Mouse (Mus musculus): ENCODE results near the gene Ttbk1. TPM values are rescaled to one million over a fixed set of nuclear protein-coding genes. Genes with fewer than 3 reads are reported as not detected.

The Ttbk1 gene
- polyA plus RNA-seq, 1 experiment from 2014 or later, result 3.8 TPM

GRCm38 (mm10) chr17:46418628-46419027 lies 68.8 kb downstream of the Ttbk1 start:
- Histone ChIP-seq H3K4me2 (ENCODE audit: low read length) (no peak overlapping the region), H3K9me3 (replicated peaks; ENCODE audit: control insufficient read depth, low read length) (no peaks in the 10 kb centered on the region), H3K27me3 (replicated peaks; ENCODE audit: control insufficient read depth, insufficient read depth, low read length) (no peaks in the 10 kb centered on the region), H3K27ac (ENCODE audit: low read depth, low read length) (no peak overlapping the region), H3K9ac (ENCODE audit: low read length) (no peak overlapping the region), H3K4me1 (ENCODE audit: control insufficient read depth, insufficient read depth, low read length) (no peaks in the 10 kb centered on the region), H3K4me3 (ENCODE audit: low read depth, low read length) (no peak overlapping the region), H3K36me3 (ENCODE audit: control insufficient read depth, insufficient read depth, low read length) (peaks cover 13% of the 10 kb centered on the region)
- ATAC-seq (no peak), DNase-seq (ENCODE audit: low spot score) (no peak)
- WGBS, result 65% methylated on average over 5 of the region's 5 CpGs

GRCm38 (mm10) chr17:46408478-46408877 lies 79.0 kb downstream of the Ttbk1 start:
- 33% methylated on average over 3 of the region's 3 CpGs for WGBS
- ATAC-seq, result no peak
- H3K36me3 ChIP-seq (ENCODE audit: control insufficient read depth, insufficient read depth, low read length), result peaks cover 74% of the 10 kb centered on the region
- DNase-seq (ENCODE audit: low spot score), result peak; percentile 31
- no peak overlapping the region for H3K4me3 ChIP-seq (ENCODE audit: low read depth, low read length)
- H3K9me3 ChIP-seq (replicated peaks; ENCODE audit: control insufficient read depth, low read length), result no peaks in the 10 kb centered on the region
- no peak overlapping the region for H3K27ac ChIP-seq (ENCODE audit: low read depth, low read length)
- H3K4me1 ChIP-seq (ENCODE audit: control insufficient read depth, insufficient read depth, low read length), result no peaks in the 10 kb centered on the region
- H3K9ac ChIP-seq (ENCODE audit: low read length), result no peak overlapping the region
- no peaks in the 10 kb centered on the region for H3K27me3 ChIP-seq (replicated peaks; ENCODE audit: control insufficient read depth, insufficient read depth, low read length)
- H3K4me2 ChIP-seq (ENCODE audit: low read length), result no peak overlapping the region

DNA sequence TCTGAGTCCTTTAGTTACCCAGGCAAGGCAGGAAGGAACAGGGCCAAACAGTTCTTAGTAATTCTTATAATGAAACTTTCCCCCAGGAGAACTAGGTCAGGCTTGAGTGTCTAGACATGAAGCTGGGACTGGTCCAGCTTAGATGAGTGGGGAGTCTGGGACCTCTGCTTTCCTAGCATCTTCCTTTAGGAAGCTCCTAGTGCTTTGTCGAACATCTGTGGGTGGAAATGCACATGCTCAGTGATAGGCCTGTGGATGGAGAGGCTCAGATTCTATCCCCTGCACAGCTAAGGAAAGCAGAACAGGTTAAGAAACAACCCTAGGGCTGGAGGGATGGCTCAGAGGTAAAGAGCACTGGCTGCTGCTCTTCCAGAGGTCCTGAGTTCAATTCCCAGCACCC lies 92.8 kb downstream of the Ttbk1 start:
- no peak for DNase-seq (ENCODE audit: low spot score)
- no peak overlapping the region for H3K4me2 ChIP-seq (ENCODE audit: low read length)
- H3K27ac ChIP-seq (ENCODE audit: low read depth, low read length), result no peak overlapping the region
- no peak for ATAC-seq
- no peaks in the 10 kb centered on the region for H3K27me3 ChIP-seq (replicated peaks; ENCODE audit: control insufficient read depth, insufficient read depth, low read length)
- H3K4me1 ChIP-seq (ENCODE audit: control insufficient read depth, insufficient read depth, low read length), result no peaks in the 10 kb centered on the region
- H3K9me3 ChIP-seq (replicated peaks; ENCODE audit: control insufficient read depth, low read length), result no peaks in the 10 kb centered on the region
- H3K36me3 ChIP-seq (ENCODE audit: control insufficient read depth, insufficient read depth, low read length), result peaks cover 51% of the 10 kb centered on the region
- WGBS, result 89% methylated on average over 1 of the region's 1 CpGs
- no peak overlapping the region for H3K9ac ChIP-seq (ENCODE audit: low read length)
- no peak overlapping the region for H3K4me3 ChIP-seq (ENCODE audit: low read depth, low read length)

- Histone ChIP-seq H3K36me3 (ENCODE audit: control insufficient read depth, insufficient read depth, low read length) (peaks cover 40% of the 10 kb centered on the region), H3K9me3 (replicated peaks; ENCODE audit: control insufficient read depth, low read length) (no peaks in the 10 kb centered on the region), H3K4me1 (ENCODE audit: control insufficient read depth, insufficient read depth, low read length) (no peaks in the 10 kb centered on the region), H3K4me2 (ENCODE audit: low read length) (no peak overlapping the region), H3K27me3 (replicated peaks; ENCODE audit: control insufficient read depth, insufficient read depth, low read length) (no peaks in the 10 kb centered on the region), H3K27ac (ENCODE audit: low read depth, low read length) (no peak overlapping the region), H3K9ac (ENCODE audit: low read length) (no peak overlapping the region), H3K4me3 (ENCODE audit: low read depth, low read length) (no peak overlapping the region)
- 36% methylated on average over 2 of the region's 2 CpGs for WGBS
- ATAC-seq (no peak), DNase-seq (ENCODE audit: low spot score) (peak; percentile 66)
Observed at GRCm38 (mm10) chr17:46393012-46393411, 94.5 kb downstream of the Ttbk1 start.

Other genes with a start within 250 kb of the Ttbk1 start
- 90.2 and 106 TPM in 2 replicates for gene Polr1c, start 239.6 kb downstream of the Ttbk1 start, polyA plus RNA-seq (2014; fragmentation: Nextera tagmentation; extraction: Ambion mirVana)
- gene Yipf3, start 239.6 kb downstream of the Ttbk1 start, polyA plus RNA-seq (2014; fragmentation: Nextera tagmentation; extraction: Ambion mirVana), result 97.5 and 102 TPM in 2 replicates
- 9.8 and 10.6 TPM in 2 replicates for gene Lrrc73, start 234.1 kb downstream of the Ttbk1 start, polyA plus RNA-seq (2014; fragmentation: Nextera tagmentation; extraction: Ambion mirVana)
- 22.8 and 23.9 TPM in 2 replicates for gene Tjap1, start 204.6 kb downstream of the Ttbk1 start, polyA plus RNA-seq (2014; fragmentation: Nextera tagmentation; extraction: Ambion mirVana)
- 5.2 and 6.4 TPM in 2 replicates for gene Dlk2, start 190.3 kb downstream of the Ttbk1 start, polyA plus RNA-seq (2014; fragmentation: Nextera tagmentation; extraction: Ambion mirVana)
- 4.3 and 6.7 TPM in 2 replicates for gene Abcc10, start 159.3 kb downstream of the Ttbk1 start, polyA plus RNA-seq (2014; fragmentation: Nextera tagmentation; extraction: Ambion mirVana)
- 10.7 and 13.0 TPM in 2 replicates for gene Zfp318, start 103.9 kb downstream of the Ttbk1 start, polyA plus RNA-seq (2014; fragmentation: Nextera tagmentation; extraction: Ambion mirVana)
- 0.93 and 1.2 TPM in 2 replicates for gene Crip3, start 58.7 kb downstream of the Ttbk1 start, polyA plus RNA-seq (2014; fragmentation: Nextera tagmentation; extraction: Ambion mirVana)
- gene Slc22a7, start 49.2 kb downstream of the Ttbk1 start, polyA plus RNA-seq (2014; fragmentation: Nextera tagmentation; extraction: Ambion mirVana), result not detected in 2 replicates
- gene Dnph1, start 9.0 kb upstream of the Ttbk1 start, polyA plus RNA-seq (2014; fragmentation: Nextera tagmentation; extraction: Ambion mirVana), result 33.0 and 41.6 TPM in 2 replicates
- gene Cul9, start 58.7 kb upstream of the Ttbk1 start, polyA plus RNA-seq (2014; fragmentation: Nextera tagmentation; extraction: Ambion mirVana), result 7.6 and 10.8 TPM in 2 replicates
- gene Srf, start 68.5 kb upstream of the Ttbk1 start, polyA plus RNA-seq (2014; fragmentation: Nextera tagmentation; extraction: Ambion mirVana), result 4.6 and 4.7 TPM in 2 replicates
- gene Ptk7, start 141.8 kb upstream of the Ttbk1 start, polyA plus RNA-seq (2014; fragmentation: Nextera tagmentation; extraction: Ambion mirVana), result 15.3 and 19.0 TPM in 2 replicates
- 34.7 and 38.8 TPM in 2 replicates for gene Klc4, start 158.3 kb upstream of the Ttbk1 start, polyA plus RNA-seq (2014; fragmentation: Nextera tagmentation; extraction: Ambion mirVana)
- gene Mrpl2, start 158.6 kb upstream of the Ttbk1 start, polyA plus RNA-seq (2014; fragmentation: Nextera tagmentation; extraction: Ambion mirVana), result 83.3 and 108 TPM in 2 replicates
- 28.3 and 30.2 TPM in 2 replicates for gene Cul7, start 162.7 kb upstream of the Ttbk1 start, polyA plus RNA-seq (2014; fragmentation: Nextera tagmentation; extraction: Ambion mirVana)
- gene Rrp36, start 186.7 kb upstream of the Ttbk1 start, polyA plus RNA-seq (2014; fragmentation: Nextera tagmentation; extraction: Ambion mirVana), result 30.1 and 31.4 TPM in 2 replicates
- 243 and 265 TPM in 2 replicates for gene Mea1, start 191.1 kb upstream of the Ttbk1 start, polyA plus RNA-seq (2014; fragmentation: Nextera tagmentation; extraction: Ambion mirVana)
- gene Klhdc3, start 193.2 kb upstream of the Ttbk1 start, polyA plus RNA-seq (2014; fragmentation: Nextera tagmentation; extraction: Ambion mirVana), result 147 and 164 TPM in 2 replicates
- 73.9 and 78.0 TPM in 2 replicates for gene Ppp2r5d, start 217.4 kb upstream of the Ttbk1 start, polyA plus RNA-seq (2014; fragmentation: Nextera tagmentation; extraction: Ambion mirVana)
- gene Pex6, start 223.8 kb upstream of the Ttbk1 start, polyA plus RNA-seq (2014; fragmentation: Nextera tagmentation; extraction: Ambion mirVana), result 16.9 and 17.6 TPM in 2 replicates
- gene Gnmt, start 241.5 kb upstream of the Ttbk1 start, polyA plus RNA-seq (2014; fragmentation: Nextera tagmentation; extraction: Ambion mirVana), result 0.58 and 0.79 TPM in 2 replicates